Mouse (Mus musculus): ENCODE results near the gene Hat1.

- no peak for TF ChIP-seq POLR2A (IDR thresholded peaks at IDR 0.05; ENCODE audit: low read depth, low read length)
- TF ChIP-seq EP300 (IDR thresholded peaks at IDR 0.05; ENCODE audit: low read length), result no peak
- TF ChIP-seq USF2 (conservative IDR thresholded peaks at IDR 0.05; ENCODE audit: low read depth, low read length), result no peak
- no peak for TF ChIP-seq CTCF (conservative IDR thresholded peaks at IDR 0.05 in 1 of 2, IDR thresholded peaks at IDR 0.05 in 1 of 2; ENCODE audit: low read depth in 2 of 2, low read length in 2 of 2)
- TF ChIP-seq JUN (IDR thresholded peaks at IDR 0.05; ENCODE audit: insufficient read depth, low read depth, low read length), result no peak
- no peak for TF ChIP-seq MAX (IDR thresholded peaks at IDR 0.05; ENCODE audit: low read length)
- TF ChIP-seq TBP (conservative IDR thresholded peaks at IDR 0.05; ENCODE audit: low read depth, low read length), result no peak
- TF ChIP-seq E2F4 (IDR thresholded peaks at IDR 0.05; ENCODE audit: insufficient replicate concordance, low read depth, low read length), result no peak
- TF ChIP-seq ZC3H11A (IDR thresholded peaks at IDR 0.05; ENCODE audit: low read depth, low read length), result no peak
- no peak for TF ChIP-seq RAD21 (IDR thresholded peaks at IDR 0.05; ENCODE audit: low read depth, low read length)
- no peak for TF ChIP-seq ELF1 (IDR thresholded peaks at IDR 0.05; ENCODE audit: low read depth, low read length)
Observed at GRCm38 (mm10) chr2:71349511-71349910, 39.2 kb upstream of the Hat1 start.
